Mouse (Mus musculus) forebrain, embryonic 10.5 days (tissue): ENCODE results near the gene Mosmo. TPM values are rescaled to one million over a fixed set of nuclear protein-coding genes. Genes with fewer than 3 reads are reported as not detected.

Source experiments
- DNase-seq: peaks from one replicate; pipeline ENCODE4 v3.0.0-alpha.2; 2017; ENCODE audit warnings: low spot score; ENCODE audit errors: extremely low spot score
- H3K27ac ChIP-seq: fragments of 300-500 bp; sonication (generic); 2 replicates; pipeline ENCODE4 v1.5.1; 2016; ENCODE audit warnings: mild to moderate bottlenecking
- H3K27me3 ChIP-seq: fragments of 300-500 bp; sonication (generic); 2 replicates; pipeline ENCODE4 v1.6.1; 2016; ENCODE audit warnings: mild to moderate bottlenecking; ENCODE audit not compliant: poor library complexity, severe bottlenecking
- H3K36me3 ChIP-seq: fragments of 300-500 bp; sonication (generic); replicated peaks from 2 replicates; pipeline ENCODE4 v1.6.1; 2016; ENCODE audit warnings: mild to moderate bottlenecking, moderate library complexity
- H3K4me1 ChIP-seq: fragments of 300-500 bp; sonication (generic); 2 replicates; pipeline ENCODE4 v1.6.1; 2016
- H3K4me3 ChIP-seq: fragments of 300-500 bp; sonication (generic); 2 replicates; pipeline ENCODE4 v1.5.1; 2016; ENCODE audit warnings: mild to moderate bottlenecking, moderate library complexity
- H3K9me3 ChIP-seq: fragments of 300-500 bp; sonication (generic); 2 replicates; pipeline ENCODE4 v1.6.1; 2016; ENCODE audit warnings: mild to moderate bottlenecking, moderate library complexity
- WGBS: fragments of 180-500 bp; shearing (Covaris S2); methylation state at CpG from one replicate; pipeline ENCODE4 v1.1.7; 2016; 5-methylcytosine and 5-hydroxymethylcytosine counted together
- polyA plus RNA-seq: library from polyadenylated mRNA; unstranded; fragments of >200 nt; fragmentation: Nextera tagmentation; extraction: Ambion mirVana; gene quantifications from 2 replicates; pipeline ENCODE4 v1.2.1, GENCODE M21; 2016

The Mosmo gene
- polyA plus RNA-seq, 1 experiment from 2014 or later: 11.3 TPM

DNA sequence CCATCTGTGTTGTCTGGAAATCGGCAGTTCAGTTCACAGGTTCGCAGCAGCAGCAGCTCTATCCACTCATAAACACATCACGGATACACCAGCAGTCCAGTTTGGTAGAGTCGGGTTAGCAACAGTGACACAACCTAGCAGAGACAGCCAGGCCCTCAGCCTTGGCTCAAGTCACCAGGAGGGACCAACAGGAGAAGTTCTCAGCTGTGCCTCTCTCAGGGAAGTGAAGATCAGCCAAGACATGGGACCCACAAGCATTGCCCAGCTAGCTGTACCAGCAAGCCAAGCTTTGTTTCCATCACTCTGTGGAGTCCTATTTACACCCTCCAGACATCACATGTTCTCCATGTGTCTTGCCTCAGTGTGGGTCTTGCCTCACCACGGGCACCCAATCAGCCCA lies 69.4 kb downstream of the Mosmo start:
- peaks cover 20% of the 10 kb centered on the region for H3K4me1 ChIP-seq
- 90% methylated on average over 5 of the region's 5 CpGs for WGBS
- no peak overlapping the region for H3K27ac ChIP-seq
- H3K36me3 ChIP-seq: no peaks in the 10 kb centered on the region
- H3K9me3 ChIP-seq: no peaks in the 10 kb centered on the region
- no peak overlapping the region for H3K4me3 ChIP-seq
- no peak for DNase-seq
- H3K27me3 ChIP-seq: peaks cover 5% of the 10 kb centered on the region; the same call in 1 of the 2 replicates

DNA sequence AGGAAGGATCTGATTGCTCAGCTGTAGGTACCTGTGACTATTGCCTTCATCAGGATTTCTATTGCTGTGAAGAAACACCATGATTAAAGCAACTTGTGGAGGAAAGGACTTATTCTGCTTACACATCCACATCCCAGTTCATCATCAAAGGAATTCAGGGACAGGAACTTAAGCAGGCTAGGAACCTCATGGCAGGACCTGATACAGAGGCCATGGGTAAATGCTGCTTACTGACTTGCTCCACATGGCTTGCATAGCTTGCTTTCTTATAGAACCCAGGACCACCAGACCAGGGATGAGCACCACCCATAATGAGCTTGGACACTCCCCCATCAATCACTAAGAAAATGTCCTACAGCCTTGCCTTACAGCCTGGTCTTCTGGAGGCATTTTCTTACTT lies 71.1 kb downstream of the Mosmo start:
- H3K36me3 ChIP-seq: no peaks in the 10 kb centered on the region
- H3K27ac ChIP-seq: no peak overlapping the region

GRCm38 (mm10) chr7:120751330-120751729 lies 73.9 kb downstream of the Mosmo start:
- Histone ChIP-seq H3K36me3 (no peaks in the 10 kb centered on the region), H3K27me3 (no peaks in the 10 kb centered on the region), H3K9me3 (no peaks in the 10 kb centered on the region), H3K4me3 (no peak overlapping the region), H3K4me1 (no peaks in the 10 kb centered on the region), H3K27ac (no peak overlapping the region)
- DNase-seq: no peak

More for the DNA sequence above, 71.1 kb downstream of the Mosmo start:
- DNase-seq: no peak
- no peaks in the 10 kb centered on the region for H3K27me3 ChIP-seq
- no peak overlapping the region for H3K4me3 ChIP-seq
- no peaks in the 10 kb centered on the region for H3K9me3 ChIP-seq
- peaks cover 11% of the 10 kb centered on the region for H3K4me1 ChIP-seq

GRCm38 (mm10) chr7:120751906-120752305 lies 74.5 kb downstream of the Mosmo start:
- no peaks in the 10 kb centered on the region for H3K9me3 ChIP-seq
- H3K4me1 ChIP-seq: no peaks in the 10 kb centered on the region
- H3K36me3 ChIP-seq: no peaks in the 10 kb centered on the region
- H3K27me3 ChIP-seq: no peaks in the 10 kb centered on the region
- H3K27ac ChIP-seq: no peak overlapping the region
- DNase-seq: no peak
- no peak overlapping the region for H3K4me3 ChIP-seq
- WGBS: 88% methylated on average over 7 of the region's 7 CpGs

DNA sequence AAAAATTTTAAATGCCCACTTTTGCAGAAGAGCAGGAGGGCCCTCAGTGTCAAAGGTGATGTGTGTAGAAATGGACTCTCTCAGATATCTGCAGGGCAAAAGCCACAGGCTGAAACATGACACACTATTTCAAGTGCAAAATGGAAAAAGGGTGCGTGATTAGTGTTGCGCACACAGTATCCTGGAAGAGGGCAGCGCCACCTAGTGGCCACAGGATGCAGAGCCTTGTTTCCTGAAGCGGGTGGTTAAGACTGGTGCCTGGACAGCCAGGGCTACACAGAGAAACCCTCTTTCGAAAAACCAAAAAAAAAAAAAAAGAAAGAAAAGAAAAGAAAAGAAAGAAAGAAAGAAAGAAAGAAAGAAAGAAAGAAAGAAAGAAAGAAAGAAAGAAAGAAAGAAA lies 77.3 kb downstream of the Mosmo start:
- Histone ChIP-seq H3K27ac (no peak overlapping the region), H3K9me3 (no peaks in the 10 kb centered on the region), H3K27me3 (no peaks in the 10 kb centered on the region), H3K36me3 (no peaks in the 10 kb centered on the region), H3K4me3 (no peak overlapping the region), H3K4me1 (no peaks in the 10 kb centered on the region)
- WGBS: 8% methylated on average over 5 of the region's 5 CpGs
- peak; percentile 84 for DNase-seq

- Histone ChIP-seq H3K27ac (0 out of 2 replicates have a peak overlapping the region, but pooled peaks have one; percentile 60), H3K9me3 (no peaks in the 10 kb centered on the region), H3K4me3 (no peak overlapping the region), H3K36me3 (no peaks in the 10 kb centered on the region), H3K4me1 (peaks cover 18% of the 10 kb centered on the region), H3K27me3 (no peaks in the 10 kb centered on the region)
- WGBS: 4% methylated on average over 1 of the region's 1 CpGs
- no peak for DNase-seq
Observed at GRCm38 (mm10) chr7:120767369-120767768, 90.0 kb downstream of the Mosmo start.

DNA sequence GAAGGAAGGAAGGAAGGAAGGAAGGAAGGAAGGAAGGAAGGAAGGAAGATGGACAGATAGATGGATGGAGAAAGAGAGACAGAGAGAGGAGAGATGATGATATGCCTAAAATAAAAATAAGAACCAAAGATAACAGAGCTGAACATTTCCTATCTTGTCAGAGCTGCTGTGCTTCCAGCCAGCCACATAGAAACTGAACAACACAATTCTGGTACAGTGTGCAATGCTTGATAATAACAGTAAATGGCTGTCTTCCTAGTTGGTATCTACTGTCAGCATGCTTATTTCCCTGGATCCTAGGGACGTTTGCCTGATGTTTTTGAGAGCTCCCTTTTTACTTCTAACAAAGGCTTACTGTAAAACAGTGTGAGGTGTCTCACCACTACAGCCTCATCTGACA lies 94.0 kb downstream of the Mosmo start:
- no peaks in the 10 kb centered on the region for H3K36me3 ChIP-seq
- H3K9me3 ChIP-seq: no peaks in the 10 kb centered on the region
- peaks cover 17% of the 10 kb centered on the region for H3K4me1 ChIP-seq
- no peak for DNase-seq
- no peaks in the 10 kb centered on the region for H3K27me3 ChIP-seq
- WGBS: 65% methylated on average over 1 of the region's 1 CpGs
- no peak overlapping the region for H3K4me3 ChIP-seq
- H3K27ac ChIP-seq: no peak overlapping the region

- no peak overlapping the region for H3K27ac ChIP-seq
- no peaks in the 10 kb centered on the region for H3K27me3 ChIP-seq
- no peaks in the 10 kb centered on the region for H3K9me3 ChIP-seq
- H3K4me1 ChIP-seq: no peaks in the 10 kb centered on the region
- no peaks in the 10 kb centered on the region for H3K36me3 ChIP-seq
- H3K4me3 ChIP-seq: no peak overlapping the region
- WGBS: 68% methylated on average over 2 of the region's 2 CpGs
- DNase-seq: no peak
Observed at GRCm38 (mm10) chr7:120778012-120778411, 100.6 kb downstream of the Mosmo start.

Other genes starting within 250 kb of the Mosmo start
- 177 and 180 TPM in 2 replicates for gene Uqcrc2, start 42.4 kb upstream of the Mosmo start, polyA plus RNA-seq
- 0.21 and 0.38 TPM in 2 replicates for gene Pdzd9, start 7.3 kb upstream of the Mosmo start, polyA plus RNA-seq
- gene Vwa3a, start 61.7 kb downstream of the Mosmo start, polyA plus RNA-seq: 0.11 and 0.41 TPM in 2 replicates
- not detected in 2 replicates for gene Gm5737, start 134.7 kb downstream of the Mosmo start, polyA plus RNA-seq
- gene Eef2k, start 165.2 kb downstream of the Mosmo start, polyA plus RNA-seq: 27.5 and 30.1 TPM in 2 replicates
- gene Polr3e, start 240.1 kb downstream of the Mosmo start, polyA plus RNA-seq: 44.6 and 45.5 TPM in 2 replicates